Mouse (Mus musculus): ENCODE measurements around the gene Ppp2r3d. TPM values are rescaled to one million over a fixed set of nuclear protein-coding genes. Genes with fewer than 3 reads are reported as not detected.

The Ppp2r3d gene
- total RNA-seq, 2 experiments from 2014 or later: 103 to 128 TPM

GRCm38 (mm10) chr9:124411553-124411952 lies 65.1 kb downstream of the Ppp2r3d start:
- no peak for DNase-seq

DNA sequence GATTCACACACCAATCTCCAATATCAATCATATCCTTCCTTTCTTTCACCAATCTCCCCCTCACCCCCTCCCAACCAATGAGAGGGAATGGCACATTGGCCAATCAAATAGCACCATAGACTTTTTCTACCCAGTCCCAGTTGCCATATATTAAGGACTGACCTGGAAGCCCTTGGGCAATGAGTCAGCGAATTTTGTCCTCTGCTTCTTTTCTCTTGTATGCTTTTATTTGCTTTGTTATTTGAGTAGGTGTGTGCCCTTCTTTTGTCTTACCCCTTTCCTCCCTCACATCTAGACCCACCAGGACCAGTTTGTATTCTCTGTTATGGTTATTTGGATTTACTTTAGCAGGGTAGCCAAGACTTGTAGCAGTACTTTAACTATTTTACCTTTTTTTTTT lies 68.1 kb downstream of the Ppp2r3d start:
- no peak for DNase-seq

Other genes starting within 250 kb of the Ppp2r3d start
- gene 2010315B03Rik, start 164.2 kb downstream of the Ppp2r3d start, total RNA-seq (2021): 10 to 100 TPM; 17.6 to 22.8 TPM
- gene Gm21836, start 16.9 kb upstream of the Ppp2r3d start, total RNA-seq (2021): not detected